Mouse (Mus musculus): ENCODE data around the gene Prpf31. TPM values are rescaled to one million over a fixed set of nuclear protein-coding genes. Genes with fewer than 3 reads are reported as not detected.

Prpf31 gene
- total and polyA plus RNA-seq, 2 experiments from 2014 or later = 41.5 to 47.9 TPM

GRCm38 (mm10) chr7:3691919-3692318 lies 62.1 kb downstream of the Prpf31 start:
- no peak overlapping the region for H3K27ac ChIP-seq (ENCODE audit: low read depth)
- WGBS = 36% methylated on average over 3 of the region's 3 CpGs
- no peaks in the 10 kb centered on the region for H3K9me3 ChIP-seq (replicated peaks; ENCODE audit: control insufficient read depth, low read length)
- TF ChIP-seq EP300 (IDR thresholded peaks at IDR 0.05; ENCODE audit: low read depth) (no peak), CTCF (IDR thresholded peaks at IDR 0.05; ENCODE audit: low read depth) (no peak)
- H3K4me1 ChIP-seq (ENCODE audit: control insufficient read depth, insufficient read depth) = peaks cover 14% of the 10 kb centered on the region
- no peak for ATAC-seq (ENCODE audit: insufficient read depth, low read depth)
- H3K4me2 ChIP-seq (ENCODE audit: low read depth, low read length) = peak overlapping the region; percentile 97
- no peaks in the 10 kb centered on the region for H3K27me3 ChIP-seq (ENCODE audit: control insufficient read depth, insufficient read depth, low read length)
- H3K36me3 ChIP-seq (replicated peaks; ENCODE audit: control insufficient read depth, insufficient read depth, low read length) = peaks cover 19% of the 10 kb centered on the region
- H3K4me3 ChIP-seq (ENCODE audit: low read depth, low read length) = peak overlapping the region; percentile 76
- H3K9ac ChIP-seq (replicated peaks; ENCODE audit: low read depth, low read length) = peak overlapping the region; percentile 75
- DNase-seq (ENCODE audit: low spot score) = no peak

Small RNAs within 50 kb of the gene (microRNA-seq; reads per million reads assigned to microRNA genes)
- gene Gm25100 = not detected
- gene Mir3572 = 7.3 reads per million, percentile 26 among the genes with 10 or more reads in this experiment

Other genes with a start within 250 kb of the Prpf31 start
- not detected in 2 replicates for gene Cacng8, start 239.3 kb upstream of the Prpf31 start, total RNA-seq (2014; rRNA removed; ENCODE audit: low replicate concordance)
- not detected in 2 replicates for gene Cacng8, start 239.3 kb upstream of the Prpf31 start, polyA plus RNA-seq (2015; fragmentation: Nextera tagmentation; extraction: Ambion mirVana)
- gene Cacng6, start 205.8 kb upstream of the Prpf31 start, total RNA-seq (2014; rRNA removed; ENCODE audit: low replicate concordance) = 12.0 and 21.3 TPM in 2 replicates
- 20.4 and 20.9 TPM in 2 replicates for gene Cacng6, start 205.8 kb upstream of the Prpf31 start, polyA plus RNA-seq (2015; fragmentation: Nextera tagmentation; extraction: Ambion mirVana)
- 3.6 TPM in 1 of 2 replicates, not detected in the other for gene Tarm1, start 127.4 kb upstream of the Prpf31 start, total RNA-seq (2014; rRNA removed; ENCODE audit: low replicate concordance)
- 0.10 TPM in 1 of 2 replicates, not detected in the other for gene Tarm1, start 127.4 kb upstream of the Prpf31 start, polyA plus RNA-seq (2015; fragmentation: Nextera tagmentation; extraction: Ambion mirVana)
- 0.19 TPM in 1 of 2 replicates, not detected in the other for gene Oscar, start 13.8 kb upstream of the Prpf31 start, total RNA-seq (2014; rRNA removed; ENCODE audit: low replicate concordance)
- gene Oscar, start 13.8 kb upstream of the Prpf31 start, polyA plus RNA-seq (2015; fragmentation: Nextera tagmentation; extraction: Ambion mirVana) = 0.25 and 0.37 TPM in 2 replicates
- gene Ndufa3, start 12.6 kb upstream of the Prpf31 start, total RNA-seq (2014; rRNA removed; ENCODE audit: low replicate concordance) = 915 and 1,160 TPM in 2 replicates
- 1,410 and 1,523 TPM in 2 replicates for gene Ndufa3, start 12.6 kb upstream of the Prpf31 start, polyA plus RNA-seq (2015; fragmentation: Nextera tagmentation; extraction: Ambion mirVana)
- gene Tfpt, start 56 bp upstream of the Prpf31 start, total RNA-seq (2014; rRNA removed; ENCODE audit: low replicate concordance) = 3.1 and 21.0 TPM in 2 replicates
- 14.2 and 16.0 TPM in 2 replicates for gene Tfpt, start 56 bp upstream of the Prpf31 start, polyA plus RNA-seq (2015; fragmentation: Nextera tagmentation; extraction: Ambion mirVana)
- gene Cnot3, start 15.3 kb downstream of the Prpf31 start, total RNA-seq (2014; rRNA removed; ENCODE audit: low replicate concordance) = 7.5 and 16.8 TPM in 2 replicates
- 15.9 and 19.4 TPM in 2 replicates for gene Cnot3, start 15.3 kb downstream of the Prpf31 start, polyA plus RNA-seq (2015; fragmentation: Nextera tagmentation; extraction: Ambion mirVana)
- 6.0 and 11.9 TPM in 2 replicates for gene Leng1, start 35.9 kb downstream of the Prpf31 start, total RNA-seq (2014; rRNA removed; ENCODE audit: low replicate concordance)
- gene Leng1, start 35.9 kb downstream of the Prpf31 start, polyA plus RNA-seq (2015; fragmentation: Nextera tagmentation; extraction: Ambion mirVana) = 23.9 and 25.4 TPM in 2 replicates
- gene Tmc4, start 47.6 kb downstream of the Prpf31 start, total RNA-seq (2014; rRNA removed; ENCODE audit: low replicate concordance) = 0.31 and 0.99 TPM in 2 replicates
- gene Tmc4, start 47.6 kb downstream of the Prpf31 start, polyA plus RNA-seq (2015; fragmentation: Nextera tagmentation; extraction: Ambion mirVana) = 2.3 and 3.2 TPM in 2 replicates
- 289 and 303 TPM in 2 replicates for gene Tsen34, start 62.9 kb downstream of the Prpf31 start, total RNA-seq (2014; rRNA removed; ENCODE audit: low replicate concordance)
- gene Tsen34, start 62.9 kb downstream of the Prpf31 start, polyA plus RNA-seq (2015; fragmentation: Nextera tagmentation; extraction: Ambion mirVana) = 170 and 183 TPM in 2 replicates
- 33.7 and 48.4 TPM in 2 replicates for gene Mboat7, start 63.5 kb downstream of the Prpf31 start, total RNA-seq (2014; rRNA removed; ENCODE audit: low replicate concordance)
- 19.6 and 20.3 TPM in 2 replicates for gene Mboat7, start 63.5 kb downstream of the Prpf31 start, polyA plus RNA-seq (2015; fragmentation: Nextera tagmentation; extraction: Ambion mirVana)
- 785 and 888 TPM in 2 replicates for gene Rps9, start 74.0 kb downstream of the Prpf31 start, total RNA-seq (2014; rRNA removed; ENCODE audit: low replicate concordance)
- gene Rps9, start 74.0 kb downstream of the Prpf31 start, polyA plus RNA-seq (2015; fragmentation: Nextera tagmentation; extraction: Ambion mirVana) = 816 and 864 TPM in 2 replicates
- gene Pirb, start 90.4 kb downstream of the Prpf31 start, total RNA-seq (2014; rRNA removed; ENCODE audit: low replicate concordance) = 0.81 and 5.5 TPM in 2 replicates
- 0.72 and 0.73 TPM in 2 replicates for gene Pirb, start 90.4 kb downstream of the Prpf31 start, polyA plus RNA-seq (2015; fragmentation: Nextera tagmentation; extraction: Ambion mirVana)
- gene Gm15448, start 195.7 kb downstream of the Prpf31 start, total RNA-seq (2014; rRNA removed; ENCODE audit: low replicate concordance) = not detected in 2 replicates
- gene Gm15448, start 195.7 kb downstream of the Prpf31 start, polyA plus RNA-seq (2015; fragmentation: Nextera tagmentation; extraction: Ambion mirVana) = not detected in 2 replicates
- gene Pira2, start 215.1 kb downstream of the Prpf31 start, total RNA-seq (2014; rRNA removed; ENCODE audit: low replicate concordance) = not detected in 2 replicates
- gene Pira2, start 215.1 kb downstream of the Prpf31 start, polyA plus RNA-seq (2015; fragmentation: Nextera tagmentation; extraction: Ambion mirVana) = 0.10 and 0.11 TPM in 2 replicates

Measured in heart, postnatal 0 days (tissue).